Mouse (Mus musculus): ENCODE data around the gene Tbc1d10a. TPM values are rescaled to one million over a fixed set of nuclear protein-coding genes. Genes with fewer than 3 reads are reported as not detected.
"Not testable (repeated sequence)": the region's sequence is repeated elsewhere in the genome, so short reads cannot be mapped to it uniquely, and the experiment has no call there.

The Tbc1d10a gene
- total RNA-seq, 2 experiments from 2014 or later: 12.3 to 12.6 TPM

DNA sequence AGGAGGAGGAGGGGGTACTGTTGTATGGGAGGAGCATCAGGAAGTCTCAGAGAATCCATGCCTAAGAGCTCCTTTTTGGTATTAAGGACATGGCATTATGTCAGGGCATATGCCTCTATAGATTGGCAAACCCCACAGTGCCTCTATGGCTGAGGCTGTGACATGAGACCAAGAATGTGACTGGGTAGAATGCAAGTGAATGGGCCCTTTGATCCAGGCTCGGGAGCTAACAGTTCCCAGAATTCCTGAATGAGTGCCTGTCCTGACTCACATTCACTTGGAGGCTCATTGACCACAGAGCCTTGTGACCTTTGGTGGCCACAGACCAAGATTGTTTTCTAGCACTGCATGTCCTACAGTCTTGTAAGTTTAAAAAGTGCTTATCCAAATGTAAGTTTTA lies 4.5 kb upstream of the Tbc1d10a start:
- intact Hi-C loops (cut with DNase I): no loop called here
- no peak for DNase-seq

DNA sequence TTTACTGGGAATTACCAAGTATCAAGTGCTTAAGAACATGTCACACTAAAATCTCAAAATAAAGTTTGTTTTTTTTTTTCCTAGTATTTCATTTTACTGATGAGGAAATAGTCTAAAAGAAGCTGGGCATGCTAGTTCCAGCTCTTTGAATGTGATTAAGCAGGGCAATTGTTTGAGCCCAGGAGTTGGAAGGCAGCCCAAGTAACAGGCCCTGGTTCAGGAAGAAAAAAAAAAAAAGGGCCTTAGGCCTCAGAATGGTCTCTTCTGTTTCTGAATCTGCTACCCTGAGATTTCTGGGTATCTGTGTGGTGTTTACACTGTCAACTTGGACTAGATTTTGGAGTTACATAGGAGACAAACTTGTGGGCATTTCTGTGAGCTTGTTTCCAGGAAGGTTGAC lies 3.1 kb upstream of the Tbc1d10a start:
- intact Hi-C loops (cut with DNase I): no loop called here
- no peak for DNase-seq

DNA sequence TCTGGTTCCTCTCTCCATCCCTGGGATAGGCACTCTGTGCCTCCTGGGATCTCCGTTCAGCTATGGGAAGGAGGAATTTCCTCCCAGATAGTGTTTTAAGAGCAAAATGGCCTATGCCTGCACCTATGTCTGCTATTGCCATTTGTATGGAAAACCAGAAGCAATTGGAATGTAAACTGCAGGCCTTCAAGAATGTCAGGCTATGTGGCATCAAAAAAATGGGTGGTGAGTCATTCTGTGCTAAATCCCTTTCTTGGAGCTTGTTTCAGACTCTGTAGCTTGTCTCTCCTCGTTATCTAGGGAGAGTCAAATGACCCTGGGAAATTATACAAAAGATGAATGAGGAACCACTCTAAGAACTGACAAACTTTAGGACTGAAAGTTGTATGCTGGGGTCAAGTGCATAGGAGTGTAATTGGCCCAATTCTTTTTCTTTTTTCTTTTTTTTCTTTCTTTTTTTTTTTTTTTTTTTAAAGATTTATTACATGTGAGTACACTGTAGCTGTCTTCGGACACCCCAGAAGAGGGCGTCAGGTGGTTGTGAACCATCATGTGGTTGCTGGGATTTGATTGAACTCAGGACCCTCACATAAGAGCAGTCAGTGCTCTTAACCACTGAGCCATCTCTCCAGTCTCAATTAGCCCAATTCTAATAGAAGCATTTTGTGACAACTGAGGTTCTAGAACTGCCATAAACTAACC lies 2.2 kb upstream of the Tbc1d10a start:
- no peak for DNase-seq
- intact Hi-C loops (cut with DNase I): loop anchor here (1.0 kb wide), 1 partner anchor 35 kb away; no protein-coding TSS in a partner anchor

DNA sequence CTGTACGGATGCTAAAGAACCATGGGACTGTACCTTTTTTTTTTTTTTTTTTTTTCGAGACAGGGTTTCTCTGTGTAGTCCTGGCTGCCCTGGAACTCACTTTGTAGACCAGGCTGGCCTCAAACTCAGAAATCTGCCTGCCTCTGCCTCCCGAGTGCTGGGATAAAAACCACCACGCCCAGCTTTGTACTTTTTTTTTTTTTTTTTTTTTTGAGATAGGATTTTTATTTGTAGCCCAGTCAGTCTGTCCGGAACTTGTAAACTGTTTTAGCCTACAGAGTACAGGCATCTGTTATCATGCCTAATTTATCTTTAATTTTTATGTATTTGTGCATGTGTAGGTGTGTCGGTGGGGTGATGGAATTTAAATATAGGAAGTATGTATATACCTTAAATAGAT lies 1.1 kb upstream of the Tbc1d10a start:
- intact Hi-C loops (cut with DNase I); DNase-seq: not testable (repeated sequence)

DNA sequence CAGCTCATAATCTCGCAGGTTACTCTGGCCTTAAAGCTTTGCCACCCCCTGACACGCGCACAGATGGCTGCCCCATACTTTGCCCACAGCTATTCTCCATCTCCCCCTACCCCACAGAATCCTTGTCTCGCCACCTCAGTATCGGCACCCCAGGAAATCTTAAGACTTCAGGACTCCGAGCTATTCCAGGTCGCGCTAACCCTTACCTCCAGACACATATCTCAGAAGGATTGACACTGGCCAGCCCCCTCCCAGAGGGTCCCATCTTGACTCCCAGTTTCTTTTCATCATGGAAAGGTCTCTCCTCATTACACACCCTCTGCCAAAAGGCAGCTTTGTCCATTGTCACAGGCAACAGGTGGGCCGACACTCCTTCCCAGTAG lies 720 bp downstream of the Tbc1d10a start:
- DNase-seq: no peak
- intact Hi-C loops (cut with DNase I): loop anchor here (2.0 kb wide), 1 partner anchor 15 kb away; no protein-coding TSS in a partner anchor

DNA sequence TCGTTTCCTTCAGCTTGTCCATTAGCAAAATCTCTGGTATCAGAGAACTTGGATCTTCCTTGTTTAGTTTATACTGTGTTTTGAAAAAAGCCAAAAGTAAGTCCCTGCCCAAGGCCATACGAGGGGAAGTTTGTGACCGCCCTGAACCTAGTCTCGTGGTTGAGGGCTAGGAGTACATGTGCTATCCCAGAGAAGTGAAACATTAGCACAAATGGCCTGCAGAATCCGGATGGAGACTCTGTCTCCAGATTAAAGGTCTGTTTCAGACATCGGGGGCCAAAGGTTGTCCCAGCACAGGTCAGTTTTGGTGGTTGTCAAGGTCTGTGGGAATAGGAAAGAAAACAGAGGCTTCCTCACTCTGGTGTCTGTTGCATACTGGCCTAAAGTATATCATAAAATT lies 2.6 kb downstream of the Tbc1d10a start:
- DNase-seq: no peak
- intact Hi-C loops (cut with DNase I): no loop called here

DNA sequence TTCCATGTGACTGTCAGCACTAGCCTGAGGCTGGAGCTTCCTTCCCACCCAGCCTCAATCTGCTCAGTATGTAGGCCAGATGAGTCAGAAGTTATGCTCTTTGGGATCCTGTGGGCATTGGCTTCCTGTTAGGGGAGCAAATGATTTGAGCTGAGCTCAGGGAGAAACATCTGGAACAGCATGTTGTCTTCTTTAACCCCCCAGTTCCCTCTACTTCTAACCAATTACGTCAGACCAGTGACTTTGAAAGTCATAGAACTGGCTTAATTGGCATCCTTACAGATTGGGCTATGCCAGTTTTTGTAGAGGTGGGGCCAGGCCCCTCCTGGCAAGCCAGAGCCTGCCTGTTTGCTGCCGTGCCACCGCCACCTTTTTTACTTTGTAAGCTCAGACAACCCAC lies 4.1 kb downstream of the Tbc1d10a start:
- DNase-seq: peak in 1 of 2 experiments; percentile 50
- intact Hi-C loops (cut with DNase I): no loop called here

DNA sequence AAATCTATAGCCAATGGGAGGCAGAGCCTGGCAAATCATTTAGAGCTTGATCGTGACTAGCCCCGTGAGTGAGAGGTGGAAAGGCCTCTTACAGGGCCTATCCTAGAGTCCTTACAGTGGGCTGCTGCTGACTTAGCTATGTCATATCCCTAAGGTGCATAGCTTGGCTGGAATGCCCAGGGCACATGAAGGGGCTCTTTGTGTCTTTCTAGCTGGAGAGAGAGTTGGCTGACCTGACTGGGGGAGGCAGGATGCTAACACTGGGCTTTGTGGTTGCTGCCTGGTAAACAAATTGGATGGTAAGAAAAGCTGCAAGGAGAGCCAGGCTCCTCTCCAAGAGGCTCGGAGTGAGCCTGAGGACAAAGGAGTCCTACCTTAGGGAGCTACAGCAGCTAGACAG lies 6.2 kb downstream of the Tbc1d10a start:
- intact Hi-C loops (cut with DNase I): no loop called here
- DNase-seq: no peak

DNA sequence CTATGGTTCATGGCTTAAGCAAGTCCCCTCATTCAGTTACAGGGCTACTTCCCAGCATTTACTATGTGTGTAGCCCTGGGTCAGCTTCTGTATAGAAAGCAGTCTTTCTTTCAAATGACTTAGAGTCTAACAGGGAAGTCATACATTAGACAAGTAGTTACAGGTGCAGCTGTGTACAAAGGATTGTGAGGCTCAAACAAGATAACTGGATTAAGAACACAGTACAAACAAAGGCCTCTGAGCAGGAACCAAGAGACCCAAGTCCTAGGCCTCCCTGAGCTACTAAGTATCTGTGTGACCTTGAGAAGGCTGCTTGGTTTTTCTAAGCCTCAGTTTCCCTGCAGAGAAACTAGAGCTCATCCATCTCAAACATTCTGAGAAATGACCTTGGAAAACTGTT lies 6.8 kb downstream of the Tbc1d10a start:
- no peak for DNase-seq
- intact Hi-C loops (cut with DNase I): no loop called here

DNA sequence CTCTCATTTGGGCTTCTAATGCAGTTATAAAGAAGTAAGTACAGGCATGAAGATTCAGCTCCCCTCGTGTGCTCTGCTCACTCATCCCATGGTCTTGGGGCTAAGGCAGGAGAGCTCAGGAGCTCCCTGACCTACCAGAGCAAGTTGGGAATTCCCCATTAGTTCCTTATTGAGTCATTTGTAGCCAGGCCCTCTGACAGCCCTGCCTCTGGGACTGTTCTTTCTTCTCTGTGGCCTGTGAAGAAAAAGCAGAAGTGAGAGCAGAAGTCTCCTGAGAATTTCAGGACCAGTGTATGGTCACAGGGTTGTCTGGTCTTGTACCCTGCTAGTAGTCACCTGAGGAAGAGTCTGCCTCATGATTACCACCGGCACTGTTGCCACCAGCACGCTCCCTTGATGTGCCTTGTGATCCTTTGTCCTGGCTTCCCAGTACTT lies 9.0 kb downstream of the Tbc1d10a start:
- intact Hi-C loops (cut with DNase I): no loop called here

DNA sequence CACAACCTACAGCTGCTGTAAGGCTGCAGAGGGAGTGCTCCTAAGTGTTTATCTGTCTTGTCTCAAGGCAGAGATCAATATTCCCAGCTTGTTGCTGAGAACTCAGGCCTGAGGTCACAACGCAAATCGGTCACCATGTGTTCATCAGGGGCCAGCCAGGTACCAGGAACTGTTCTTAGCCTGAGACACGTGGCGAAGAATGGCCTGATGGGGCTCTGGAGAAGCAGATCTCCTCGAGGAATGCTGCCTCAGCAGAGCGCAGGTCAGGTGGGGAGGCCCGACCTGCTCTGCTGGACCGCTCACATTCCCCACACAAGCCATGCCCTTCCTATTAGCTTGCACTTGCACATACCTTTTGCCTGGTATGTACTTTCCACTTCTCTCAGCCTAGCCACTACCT lies 10.0 kb downstream of the Tbc1d10a start:
- DNase-seq: no peak
- intact Hi-C loops (cut with DNase I): no loop called here

More for the DNA sequence above, 9.0 kb downstream of the Tbc1d10a start:
- DNase-seq: no peak

DNA sequence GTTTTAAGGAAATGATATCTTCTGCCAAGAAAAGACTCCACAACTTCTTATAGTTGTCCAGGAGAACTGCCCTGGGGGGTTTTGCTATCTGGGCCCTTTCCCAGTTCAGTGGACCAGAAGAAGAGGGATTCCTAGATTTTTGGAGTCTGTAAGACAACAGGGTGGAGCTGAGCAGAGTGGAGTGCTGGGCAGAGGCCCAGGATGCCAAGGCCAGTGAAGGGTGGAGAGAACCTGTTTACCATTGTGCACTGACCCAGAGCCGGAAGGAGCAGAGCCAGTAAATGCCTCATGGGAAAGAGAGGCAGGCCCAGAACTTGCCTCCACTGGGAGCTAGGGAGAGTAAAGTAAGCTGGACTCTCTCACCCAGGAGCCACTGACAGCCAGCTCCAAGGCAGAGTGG lies 11.1 kb downstream of the Tbc1d10a start:
- intact Hi-C loops (cut with DNase I): no loop called here

DNA sequence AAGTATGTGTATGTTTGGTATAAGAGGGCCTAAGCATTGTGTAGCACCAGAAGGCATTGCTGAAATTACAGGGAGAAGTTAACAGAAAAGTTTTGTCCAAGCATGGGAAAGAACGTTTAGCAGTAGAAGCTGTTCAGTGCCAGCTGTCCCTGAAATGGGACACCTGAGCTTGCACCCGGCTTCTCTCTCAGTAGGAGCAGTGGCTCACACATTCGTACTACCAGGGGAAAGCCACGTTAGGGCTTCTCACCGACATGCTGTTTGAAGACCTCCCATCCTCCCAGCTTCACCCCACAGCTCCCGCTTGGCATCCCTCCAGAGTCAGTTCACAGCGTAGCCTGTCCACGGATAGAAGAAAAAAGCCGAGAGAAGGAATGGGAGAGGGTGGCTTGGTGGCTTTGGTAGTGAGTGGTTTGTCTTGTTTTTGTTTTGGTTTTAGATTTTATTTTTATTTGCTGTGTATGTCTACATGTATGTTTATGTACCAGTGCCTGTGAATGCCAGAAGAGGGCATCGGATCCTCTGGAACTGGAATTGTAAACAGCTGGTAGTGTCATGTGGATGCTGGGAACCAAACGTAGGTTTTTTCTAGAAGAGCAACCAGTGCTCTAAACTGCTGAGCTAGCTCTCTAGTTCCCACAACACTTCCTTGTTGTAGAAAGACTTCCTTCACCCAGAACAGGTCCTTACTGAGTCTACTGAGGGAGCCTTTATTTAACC lies 15.6 kb downstream of the Tbc1d10a start:
- DNase-seq: no peak
- intact Hi-C loops (cut with DNase I): loop anchor here (2.0 kb wide), 1 partner anchor 15 kb away; the partner anchor contains the start of gene Tbc1d10a

More for the DNA sequence above, 11.1 kb downstream of the Tbc1d10a start:
- no peak for DNase-seq

DNA sequence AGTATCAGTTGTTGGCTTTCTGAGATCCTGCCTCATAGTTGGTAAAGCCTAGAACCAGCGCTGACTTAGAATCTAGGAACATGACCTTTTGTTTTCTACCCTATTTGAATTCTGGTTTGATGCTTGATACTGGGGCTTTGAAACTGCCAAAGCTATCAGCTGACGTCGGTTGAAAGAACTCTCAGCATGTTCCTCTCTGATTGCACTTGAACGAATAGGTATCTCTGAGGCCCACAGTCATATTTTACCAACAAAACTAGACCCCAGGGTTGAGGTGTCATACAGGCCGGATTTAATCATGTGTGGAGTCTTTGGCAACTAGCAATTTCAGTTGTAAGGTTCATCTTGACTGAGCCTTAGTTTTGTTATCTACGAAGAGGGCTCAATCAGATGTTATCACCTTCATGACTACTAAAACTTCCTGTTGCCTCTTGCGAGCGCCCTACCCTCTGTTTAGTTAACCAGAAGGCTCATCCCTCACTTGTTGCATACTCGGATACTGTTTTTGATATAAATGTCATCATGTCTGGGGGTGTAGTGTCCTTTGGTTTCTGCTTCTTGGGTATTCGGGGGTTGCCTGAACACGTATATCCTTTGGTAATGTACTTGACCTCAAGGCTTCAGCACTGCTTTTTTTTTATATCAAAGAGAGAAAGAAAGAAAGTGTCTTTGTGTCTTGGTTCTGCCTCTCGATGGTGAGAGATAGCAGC lies 16.6 kb downstream of the Tbc1d10a start:
- DNase-seq: no peak
- intact Hi-C loops (cut with DNase I): loop anchor here (2.0 kb wide), 1 partner anchor 16 kb away; the partner anchor contains the start of gene Tbc1d10a

DNA sequence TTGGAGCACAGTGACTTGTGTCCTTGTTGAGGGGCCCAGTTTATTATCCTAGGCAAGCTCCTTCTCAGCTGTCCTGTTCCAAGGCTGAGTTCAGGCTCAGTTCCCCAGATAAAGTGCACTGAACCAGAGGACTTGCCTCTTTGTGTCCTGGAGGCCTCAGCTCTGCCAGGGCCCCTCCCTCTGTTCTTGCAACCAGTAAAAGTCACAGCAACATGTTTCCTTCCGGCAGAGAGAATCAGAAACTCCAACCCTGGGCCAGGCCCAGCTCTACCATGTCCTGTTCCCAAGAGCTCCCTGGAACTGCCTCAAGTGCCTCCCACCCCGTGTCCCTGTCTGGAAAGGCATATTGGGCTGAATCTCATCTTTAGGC lies 17.1 kb downstream of the Tbc1d10a start:
- peak; percentile 82 to 87 for DNase-seq
- intact Hi-C loops (cut with DNase I): loop anchor here (2.0 kb wide), 1 partner anchor 17 kb away; the partner anchor contains the start of gene Tbc1d10a

DNA sequence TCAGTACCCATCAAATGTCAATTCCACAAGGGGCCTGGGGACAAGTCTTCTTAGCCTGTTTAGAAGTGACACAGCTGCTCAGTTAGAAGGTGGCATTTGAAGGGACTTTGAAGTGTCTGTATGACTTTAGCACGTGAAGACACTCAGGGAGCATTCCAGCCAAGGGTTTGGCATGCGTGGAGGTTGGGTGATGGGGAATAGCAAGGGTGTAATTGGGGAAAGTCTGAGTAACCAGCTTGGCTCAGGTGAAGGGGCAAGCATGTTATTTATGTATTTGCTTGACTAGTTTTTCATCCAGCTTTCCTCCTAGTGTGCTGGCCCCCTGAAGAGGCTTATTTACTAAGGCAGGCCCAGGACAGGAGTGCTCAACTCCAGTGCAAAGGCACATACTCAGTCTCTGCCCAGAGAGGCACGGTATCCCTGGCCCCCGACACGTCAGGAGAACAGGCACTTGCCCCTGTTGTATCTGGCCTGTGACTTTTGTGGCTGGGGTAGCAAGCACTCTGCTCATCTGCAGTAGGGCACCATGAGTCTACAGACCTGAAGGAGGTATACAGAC lies 18.6 kb downstream of the Tbc1d10a start:
- DNase-seq: no peak
- intact Hi-C loops (cut with DNase I): no loop called here

DNA sequence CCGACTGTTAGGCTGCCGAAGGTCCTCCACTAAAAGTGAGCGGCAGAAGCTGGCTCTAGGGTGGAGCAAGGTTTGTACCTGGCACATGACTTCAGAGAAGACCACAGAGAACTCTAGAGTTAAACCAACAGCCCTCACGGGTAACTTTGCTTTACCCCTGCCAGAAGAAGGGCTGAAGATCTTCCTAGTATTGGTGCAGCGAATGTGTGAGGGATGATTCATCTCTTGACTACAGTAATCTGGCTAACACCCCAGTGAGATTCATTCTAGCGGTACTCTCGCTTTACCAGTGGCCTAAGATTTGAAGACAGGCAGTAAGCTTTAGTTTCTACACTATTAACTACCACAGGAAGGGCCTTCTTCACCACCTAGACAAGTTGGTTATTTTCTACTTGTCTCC lies 19.4 kb downstream of the Tbc1d10a start:
- intact Hi-C loops (cut with DNase I): no loop called here
- DNase-seq: no peak

DNA sequence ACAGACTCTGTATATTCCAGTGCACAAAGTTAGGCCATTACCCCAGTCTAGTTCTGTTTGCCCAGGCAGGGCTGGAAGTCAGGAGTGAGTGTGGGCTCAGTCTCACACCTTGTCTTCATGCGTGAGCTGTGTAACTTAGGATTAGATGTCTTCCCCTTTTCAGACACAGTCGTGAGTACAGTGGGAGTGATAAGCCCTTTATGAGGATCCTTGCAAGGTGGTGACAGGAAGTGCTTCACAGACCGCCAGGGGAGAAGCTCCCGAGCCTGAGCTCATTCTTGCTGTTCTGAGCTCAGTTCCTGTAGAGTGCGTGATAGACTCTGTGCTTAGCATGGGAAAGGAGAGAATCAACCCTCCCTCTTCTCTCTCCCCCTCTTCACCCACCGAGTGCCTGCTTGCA lies 20.0 kb downstream of the Tbc1d10a start:
- intact Hi-C loops (cut with DNase I): no loop called here

DNA sequence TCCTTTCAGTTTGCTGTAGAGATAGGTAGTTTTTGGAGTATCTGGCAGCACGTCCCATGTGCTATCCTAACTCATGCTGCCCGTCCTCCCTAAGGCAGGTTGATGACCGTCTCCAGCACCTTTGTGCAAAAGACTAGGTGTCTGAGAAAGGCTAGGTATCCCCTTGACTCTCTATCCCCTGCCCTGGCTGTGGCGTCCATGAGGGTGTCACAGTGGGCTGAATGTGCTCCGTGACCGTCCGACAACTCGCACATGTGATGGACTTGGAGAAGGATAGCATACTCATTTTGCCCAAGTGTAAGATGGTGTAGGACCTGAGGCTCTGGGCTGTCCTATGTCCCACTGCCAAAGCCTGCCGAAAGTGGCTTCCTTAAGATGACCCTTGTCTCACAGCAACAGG lies 21.1 kb downstream of the Tbc1d10a start:
- intact Hi-C loops (cut with DNase I): loop anchor here (2.0 kb wide), 1 partner anchor 73 kb away; the partner anchor contains the start of gene Rnf215
- DNase-seq: no peak

More for the DNA sequence above, 20.0 kb downstream of the Tbc1d10a start:
- no peak for DNase-seq

DNA sequence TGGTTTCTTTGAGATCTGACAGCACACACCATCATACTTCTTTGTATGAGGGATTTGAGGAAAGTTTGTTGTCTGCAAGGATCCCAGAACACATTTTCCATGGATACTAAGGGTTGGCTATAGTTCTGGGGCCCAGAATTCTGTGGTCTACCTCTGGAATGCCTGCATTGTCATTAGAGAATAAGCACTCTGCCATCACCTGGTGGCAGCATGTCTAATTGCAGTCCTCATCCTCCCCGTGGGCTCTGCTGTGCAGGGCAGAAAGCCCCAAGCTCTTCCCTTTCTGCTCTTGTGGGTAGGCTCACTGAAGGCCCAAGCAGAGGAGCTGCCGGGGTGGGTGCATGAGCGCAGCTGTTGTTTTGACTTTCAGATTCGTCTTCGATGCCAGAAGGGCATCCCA lies 23.0 kb downstream of the Tbc1d10a start:
- DNase-seq: no peak
- intact Hi-C loops (cut with DNase I): loop anchor here (2.0 kb wide), 1 partner anchor 75 kb away; the partner anchor contains the start of gene Rnf215

DNA sequence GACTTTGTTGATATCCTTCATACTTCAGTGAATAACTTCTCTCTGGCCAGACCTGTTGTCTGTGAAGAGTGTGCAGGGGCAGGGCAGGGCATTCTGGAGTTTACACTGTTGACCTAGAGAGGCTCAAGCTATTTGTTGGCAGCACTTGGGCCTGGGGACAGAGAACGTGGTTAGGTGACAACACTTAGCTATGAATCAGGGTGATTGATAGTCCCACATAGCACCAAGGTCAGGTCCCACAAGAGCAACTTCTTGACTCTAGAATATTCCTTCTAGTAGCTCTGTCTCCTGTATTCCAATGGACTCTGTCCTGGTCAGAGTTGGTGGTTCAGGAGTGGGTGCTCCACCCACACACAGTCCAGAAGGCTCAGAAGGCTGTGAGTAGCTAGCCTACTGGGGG lies 24.2 kb downstream of the Tbc1d10a start:
- intact Hi-C loops (cut with DNase I): no loop called here

More for the DNA sequence above, 24.2 kb downstream of the Tbc1d10a start:
- DNase-seq: no peak
